Mouse (Mus musculus) spleen, postnatal 4 days (tissue): ENCODE results near the gene Pigx.
A peak's percentile ranks its signal among the peaks of the same experiment; 100 is the strongest.
"Not testable (repeated sequence)": the region's sequence is repeated elsewhere in the genome, so short reads cannot be mapped to it uniquely, and the experiment has no call there.

Experiments
- DNase-seq, 2 experiments: peaks; one replicate each; pipeline ENCODE4 v3.0.0; 2022; ENCODE audit warnings: low spot score in 2 of 2

The Pigx gene

DNA sequence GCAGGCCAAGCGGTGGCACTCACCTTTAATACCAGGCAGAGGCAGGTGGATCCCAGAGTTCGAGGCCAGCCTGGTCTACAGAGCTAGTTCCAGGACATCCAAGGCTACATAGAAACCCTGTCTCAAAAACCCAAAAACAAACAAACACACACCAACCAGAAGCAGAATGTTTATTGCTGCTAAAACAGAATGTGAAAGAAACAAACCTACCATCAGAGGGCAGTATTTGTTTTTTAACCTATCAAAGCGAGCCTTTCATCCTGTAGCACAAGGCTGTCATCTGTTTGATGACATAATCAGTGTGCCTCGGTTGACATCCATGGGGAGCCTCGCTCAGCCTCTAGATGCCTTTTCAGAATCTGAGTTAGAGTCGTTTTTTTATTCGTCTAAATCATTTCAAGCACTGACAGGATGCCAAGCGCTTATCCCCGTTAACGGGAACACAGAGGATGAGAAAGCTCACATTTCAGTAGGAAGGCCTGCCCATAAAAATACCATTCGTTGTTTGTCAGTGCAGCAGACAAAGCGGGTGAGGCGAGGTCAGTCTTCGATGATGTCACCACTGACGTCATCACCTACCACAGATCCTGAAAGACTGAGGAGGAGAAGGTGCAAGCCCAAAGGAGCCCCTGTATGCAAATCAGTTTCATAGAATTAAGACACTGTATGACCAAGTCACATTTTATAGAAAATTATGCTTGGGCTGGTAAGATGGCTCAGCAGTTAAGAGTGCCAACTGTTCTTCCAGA lies 11.6 kb upstream of the Pigx start:
- peak in 1 of 2 experiments; percentile 52 for DNase-seq

DNA sequence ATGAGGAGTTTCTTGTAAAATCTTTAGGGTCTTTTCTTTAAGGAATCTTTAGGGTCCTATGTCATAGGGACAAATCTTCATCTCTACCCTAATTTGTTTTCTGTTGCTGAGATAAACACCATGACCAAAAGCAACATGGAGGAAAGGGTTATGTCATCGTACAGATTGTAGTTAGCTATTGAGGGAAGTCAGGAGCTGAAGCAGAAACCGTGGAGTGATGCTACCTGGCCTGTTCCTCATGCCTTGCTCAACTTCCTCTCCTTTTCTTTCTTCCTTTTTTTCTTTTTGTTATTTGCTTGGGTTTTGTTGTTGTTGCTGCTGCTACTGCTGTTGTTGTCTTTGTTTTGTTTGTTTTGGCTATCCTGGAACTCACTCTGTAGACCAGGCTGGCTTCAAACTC lies 9.0 kb upstream of the Pigx start:
- no peak for DNase-seq

GRCm38 (mm10) chr16:32108170-32108569 lies 8.6 kb upstream of the Pigx start:
- DNase-seq, result no peak

GRCm38 (mm10) chr16:32107342-32108045 lies 8.0 kb upstream of the Pigx start:
- no peak for DNase-seq

GRCm38 (mm10) chr16:32105698-32106097 lies 6.2 kb upstream of the Pigx start:
- no peak for DNase-seq

- DNase-seq, result peak; percentile 23 to 67
These were observed 2.8 kb upstream of the Pigx start for GRCm38 (mm10) chr16:32102295-32102694.

GRCm38 (mm10) chr16:32098897-32099637 lies 473 bp downstream of the Pigx start:
- no peak for DNase-seq

DNA sequence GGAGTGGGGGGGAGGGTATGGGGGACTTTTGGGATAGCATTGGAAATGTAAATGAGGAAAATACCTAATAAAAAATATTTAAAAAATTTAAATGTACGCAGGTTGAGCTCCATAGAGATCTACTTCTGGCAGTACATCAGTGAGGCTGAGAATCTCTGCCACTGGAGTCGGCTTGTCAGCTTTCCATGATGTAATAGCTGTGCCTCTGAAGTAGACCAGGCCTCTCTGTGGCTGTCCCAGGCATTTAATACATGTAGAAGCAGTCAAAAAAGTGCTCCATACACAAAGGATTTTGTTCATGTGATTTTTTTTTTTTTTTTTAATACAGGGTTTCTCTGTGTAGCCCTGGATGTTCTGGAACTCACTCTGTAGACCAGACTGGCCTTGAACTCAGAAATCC lies 1.8 kb downstream of the Pigx start:
- DNase-seq, result not testable (repeated sequence)

- no peak for DNase-seq
These were observed 8.1 kb downstream of the Pigx start for GRCm38 (mm10) chr16:32091466-32091865.

DNA sequence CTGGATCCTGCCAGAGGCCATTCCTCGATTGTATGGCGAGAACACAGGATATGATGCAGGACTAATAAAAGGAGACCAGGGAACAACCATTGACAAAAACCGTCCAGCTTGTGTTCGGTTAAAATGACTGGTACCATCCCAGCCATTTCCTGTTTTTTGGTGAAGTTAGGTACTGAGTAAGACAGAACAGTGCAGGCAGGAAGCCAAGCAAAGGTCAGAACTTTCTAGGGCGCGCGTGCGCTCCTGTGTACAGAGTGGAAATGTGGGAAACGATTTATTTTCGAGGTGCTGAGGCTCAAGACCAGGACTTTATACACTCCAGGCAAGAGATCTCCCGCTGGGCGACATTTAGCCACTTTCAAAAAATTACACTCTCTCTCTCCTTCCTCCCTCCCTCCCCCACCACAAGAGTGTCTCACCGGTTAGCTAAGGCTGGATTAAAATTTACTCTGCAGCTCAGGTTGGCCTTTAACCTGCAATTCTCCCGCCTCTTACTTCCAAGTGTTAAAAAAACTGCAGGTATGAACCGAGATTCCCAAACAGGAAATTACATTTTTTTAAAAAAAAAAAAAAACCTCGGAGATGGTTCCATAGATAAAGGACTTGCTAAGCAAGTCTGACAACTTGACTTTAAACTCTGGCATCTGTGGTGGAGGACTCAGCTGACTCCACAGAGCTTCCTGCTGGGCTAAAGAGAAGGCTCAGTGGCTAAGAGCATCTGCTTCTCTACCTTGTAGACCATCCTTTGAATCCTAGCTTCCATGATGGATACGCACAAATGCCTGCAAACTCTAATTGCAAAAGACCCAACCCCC lies 11.7 kb downstream of the Pigx start:
- no peak for DNase-seq

DNA sequence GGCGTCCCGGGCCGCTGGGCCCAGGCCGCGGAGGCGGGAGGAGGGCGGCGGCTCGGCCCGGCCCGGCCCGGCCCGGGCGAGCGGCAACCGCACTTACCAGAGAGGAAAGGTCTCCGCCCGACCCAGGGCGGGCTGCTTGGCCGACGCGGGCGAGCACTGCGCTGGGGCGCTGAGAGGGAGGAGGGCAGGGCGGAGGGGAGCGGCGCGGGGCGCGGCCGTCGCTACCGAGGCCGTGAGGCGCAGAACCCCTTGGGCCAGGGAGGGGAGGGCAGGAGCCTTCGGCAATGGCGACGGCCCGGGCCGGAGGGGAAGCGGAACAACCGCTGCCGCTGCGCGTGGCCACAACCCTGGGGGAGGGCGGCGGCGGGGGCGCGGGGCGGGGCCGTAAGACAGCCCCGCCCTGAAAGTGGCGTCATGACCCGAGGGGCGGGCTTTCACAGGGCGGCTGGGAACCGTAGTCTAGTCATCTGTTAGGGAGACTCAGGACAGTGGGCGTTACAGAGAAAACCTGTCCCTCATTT lies 20.5 kb downstream of the Pigx start, which contains the start of gene Pak2:
Gene Pak2, minus strand, starts transcription at position 352 of the 521 bp plus-strand sequence.
- DNase-seq, result peak; percentile 89 to 94

DNA sequence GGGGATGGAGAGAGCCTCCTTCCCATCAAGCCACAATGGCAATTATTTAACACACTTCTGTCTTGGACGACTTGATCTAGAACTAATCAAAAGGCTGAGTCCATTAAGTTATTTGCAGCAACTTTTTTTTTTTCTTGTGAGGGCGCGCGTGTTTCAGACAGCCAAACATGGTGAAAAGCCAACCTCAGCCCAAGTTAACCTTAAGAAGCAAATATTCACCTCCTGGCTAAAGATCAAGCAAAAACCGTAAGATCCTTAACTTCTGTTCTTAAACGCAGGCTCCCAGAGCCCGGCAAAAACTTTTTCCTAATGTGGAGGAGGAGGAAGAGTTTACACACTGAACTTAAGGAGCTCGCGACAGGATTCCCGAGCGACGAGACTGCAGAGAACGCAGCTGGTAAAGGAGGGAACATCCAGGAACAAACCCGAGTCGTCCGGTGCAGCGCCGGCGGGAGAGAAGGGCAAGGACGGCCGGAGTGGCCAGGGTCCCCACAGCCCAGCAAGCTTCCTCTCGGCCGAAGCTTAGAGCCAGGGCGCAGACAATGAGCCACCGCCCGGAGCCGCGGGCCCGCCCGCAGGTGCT lies 21.0 kb downstream of the Pigx start:
- no peak for DNase-seq

- no peak for DNase-seq
These were observed 21.7 kb downstream of the Pigx start for GRCm38 (mm10) chr16:32077648-32078407.

DNA sequence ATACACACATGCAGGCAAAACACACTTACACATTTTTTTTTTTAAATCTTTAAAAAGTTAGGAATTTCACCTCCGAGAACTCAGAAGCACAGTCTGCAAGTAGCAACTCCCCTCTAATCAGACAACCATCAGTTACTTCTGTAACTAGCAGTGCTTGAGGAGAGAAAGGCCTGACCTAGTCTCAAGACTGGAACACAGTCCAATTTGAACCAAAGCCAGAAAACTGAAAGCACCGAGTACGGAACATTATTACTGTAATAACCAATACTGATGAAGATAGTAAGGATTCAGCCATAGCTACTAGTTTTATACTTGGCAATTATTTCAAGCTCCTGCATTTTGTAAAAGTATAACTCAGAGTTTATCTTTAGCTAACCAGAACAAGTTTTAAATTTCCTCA lies 23.1 kb downstream of the Pigx start:
- DNase-seq, result no peak

DNA sequence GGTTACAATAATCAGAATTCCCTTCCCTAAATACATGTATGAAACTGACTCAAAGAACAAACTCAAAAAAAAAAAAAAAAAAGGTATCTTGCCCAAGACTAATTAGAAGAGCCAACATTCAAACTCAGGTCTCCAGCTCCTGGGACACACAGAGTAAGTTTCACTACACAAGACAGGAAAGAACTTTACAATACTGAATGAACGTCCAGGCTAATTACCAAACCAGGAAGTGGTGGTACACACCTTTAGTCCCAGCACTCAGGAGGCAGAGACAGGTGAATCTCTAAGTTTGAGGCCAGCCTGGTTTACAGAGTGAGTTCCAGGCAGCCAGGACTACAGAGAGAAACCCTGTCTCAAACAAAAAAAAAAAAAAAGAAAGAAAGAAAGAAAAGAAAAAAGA lies 23.8 kb downstream of the Pigx start:
- no peak for DNase-seq

GRCm38 (mm10) chr16:32070070-32070469 lies 29.5 kb downstream of the Pigx start:
- DNase-seq, result not testable (repeated sequence)

DNA sequence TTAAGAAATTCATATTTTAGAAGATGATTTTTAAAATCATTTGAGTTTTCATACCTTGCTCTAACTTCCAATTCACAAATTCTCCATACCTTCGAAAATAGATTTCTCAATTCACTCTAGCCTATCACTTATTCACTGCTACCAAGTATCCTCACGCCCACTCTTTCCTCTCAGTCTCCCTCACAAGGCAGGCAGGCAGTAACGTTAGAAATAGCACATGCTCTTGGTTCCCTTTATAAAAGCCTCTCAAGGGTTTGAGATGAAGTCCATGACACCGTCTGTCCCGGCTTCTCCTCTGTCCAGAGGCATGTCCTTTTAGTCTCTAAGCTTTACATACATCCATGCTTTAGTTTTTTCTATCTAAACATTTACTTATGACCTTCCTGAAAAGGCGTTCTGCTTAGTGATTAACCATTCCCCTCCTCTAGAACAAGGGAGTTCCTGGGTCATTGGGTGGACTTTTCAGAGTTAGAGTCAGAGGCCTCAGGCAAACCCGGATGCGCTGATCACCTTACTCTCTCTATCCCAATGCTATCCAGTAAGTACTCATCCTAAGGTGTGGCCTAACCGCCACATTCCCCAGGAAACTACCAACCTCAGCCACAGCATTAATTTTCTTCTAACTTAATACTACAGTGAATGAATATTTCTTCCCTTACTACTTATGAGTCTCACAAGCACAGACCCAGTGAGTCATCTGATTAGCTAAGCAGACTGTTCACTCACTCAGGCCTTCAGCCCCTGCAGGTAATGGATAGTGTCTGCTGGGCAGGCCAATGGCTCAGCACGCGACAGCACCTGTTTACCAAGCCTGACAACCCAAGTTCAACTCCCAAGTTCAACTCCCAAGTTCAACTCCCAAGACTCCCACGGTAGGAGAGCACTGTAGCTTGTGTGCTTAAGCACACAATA lies 30.9 kb downstream of the Pigx start:
- no peak for DNase-seq

GRCm38 (mm10) chr16:32066899-32067298 lies 32.6 kb downstream of the Pigx start:
- DNase-seq, result no peak

DNA sequence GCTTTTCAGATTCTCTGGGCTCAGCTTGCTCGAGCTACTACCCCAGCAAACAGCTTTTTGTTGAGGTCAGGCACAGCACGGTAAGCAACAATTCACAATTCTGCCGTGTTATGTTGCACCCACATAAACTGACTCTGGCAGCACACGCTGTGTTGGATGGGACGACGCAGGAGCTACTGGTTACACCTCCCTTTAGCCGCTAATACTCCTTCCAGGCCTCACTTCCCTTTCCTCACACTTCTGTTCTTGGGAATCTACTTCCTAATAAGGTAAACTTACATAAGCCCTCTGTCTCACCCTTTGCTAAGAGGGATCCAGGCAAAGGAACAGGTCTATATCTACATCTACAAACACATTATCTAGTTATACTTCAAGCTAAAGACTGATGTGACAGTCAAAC lies 35.6 kb downstream of the Pigx start:
- no peak for DNase-seq
